Mouse (Mus musculus) CH12.LX (cell line): ENCODE data around the gene Ginm1.

Experiments
- CTCF ChIP-seq, 2 experiments: IDR thresholded peaks in 1 of 2; conservative IDR thresholded peaks in 1 of 2; 2 replicates each; pipeline ENCODE4 v1.5.1; 2011 to 2012; ENCODE audit warnings: low read depth in 2 of 2, low read length in 2 of 2, improper control_type of control experiment in 1 of 2, inconsistent platforms in 1 of 2, mild to moderate bottlenecking in 1 of 2, moderate library complexity in 1 of 2
- ETS1 ChIP-seq: conservative IDR thresholded peaks from 2 replicates; pipeline ENCODE4 v1.6.1; 2012; ENCODE audit warnings: low read depth, mild to moderate bottlenecking, inconsistent platforms, low read length, improper control_type of control experiment, moderate library complexity
- GABPA ChIP-seq: IDR thresholded peaks from 2 replicates; pipeline ENCODE4 v1.6.1; 2012; ENCODE audit warnings: low read depth, low read length, improper control_type of control experiment, inconsistent platforms; ENCODE audit not compliant: insufficient replicate concordance
- JUND ChIP-seq: conservative IDR thresholded peaks from 2 replicates; pipeline ENCODE4 v1.6.1; 2011; ENCODE audit warnings: low read depth, low read length, improper control_type of control experiment
- USF1 ChIP-seq: IDR thresholded peaks from 2 replicates; pipeline ENCODE4 v1.6.1; 2014; ENCODE audit warnings: low read depth, mild to moderate bottlenecking, inconsistent platforms, low read length, improper control_type of control experiment

DNA sequence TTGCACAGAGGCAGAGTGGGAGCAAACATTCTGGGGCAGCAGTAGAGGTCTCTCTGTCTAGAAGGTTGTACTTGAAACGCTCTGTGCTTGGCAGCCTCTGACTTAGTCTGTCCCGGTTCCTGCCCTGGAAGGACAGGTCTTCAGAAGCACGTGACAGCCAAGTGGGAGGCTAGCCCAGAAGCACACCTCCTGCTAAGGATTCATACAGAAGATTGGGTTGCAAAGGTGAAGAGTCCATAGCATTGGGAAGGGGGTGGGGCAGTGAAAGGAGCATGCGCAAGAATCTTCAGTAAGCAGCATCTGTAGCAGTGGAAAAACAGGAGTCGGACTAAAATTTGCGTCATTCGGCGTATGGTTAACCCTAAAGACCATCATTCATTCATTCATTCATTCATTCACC is 45.4 kb upstream of the Ginm1 start:
- TF ChIP-seq GABPA (no peak), CTCF (conservative IDR thresholded peaks at IDR 0.05 in 1 of 2, IDR thresholded peaks at IDR 0.05 in 1 of 2; ENCODE audit: low read depth in 2 of 2, low read length in 2 of 2) (no peak), JUND (no peak), ETS1 (no peak), USF1 (no peak)
